Mouse (Mus musculus) midbrain, embryonic 12.5 days (tissue): ENCODE measurements at regions not wholly inside any gene's neighbourhood (a gene's known extent, or its start where the extent isn't known, plus 50 kb on each side); places are given as distances from the start of the nearest gene placed in this dataset.
A peak's percentile ranks its signal among the peaks of the same experiment; 100 is the strongest.
"Not testable (repeated sequence)": the region's sequence is repeated elsewhere in the genome, so short reads cannot be mapped to it uniquely, and the experiment has no call there.

Experiments used
- ATAC-seq: fragments of 200-750 bp; cut with Nextera tagmentation; 2 replicates; pipeline ENCODE4 v1.8.0; 2017; ENCODE audit warnings: low read depth, moderate TSS enrichment, moderate library complexity; ENCODE audit not compliant: low FRiP score
- H3K27ac ChIP-seq: fragments of 300-500 bp; sonication (generic); replicated peaks from 2 replicates; pipeline ENCODE4 v1.5.1; 2016; ENCODE audit warnings: mild to moderate bottlenecking
- H3K27me3 ChIP-seq: fragments of 300-500 bp; sonication (generic); 2 replicates; pipeline ENCODE4 v1.6.1; 2016; ENCODE audit warnings: mild to moderate bottlenecking
- H3K36me3 ChIP-seq: fragments of 300-500 bp; sonication (generic); 2 replicates; pipeline ENCODE4 v1.6.1; 2016
- H3K4me1 ChIP-seq: fragments of 300-500 bp; sonication (generic); 2 replicates; pipeline ENCODE4 v1.6.1; 2016
- H3K4me2 ChIP-seq: fragments of 300-500 bp; sonication (generic); replicated peaks from 2 replicates; pipeline ENCODE4 v1.6.1; 2016; ENCODE audit warnings: mild to moderate bottlenecking, moderate library complexity
- H3K4me3 ChIP-seq: fragments of 300-500 bp; sonication (generic); 2 replicates; pipeline ENCODE4 v1.5.1; 2016; ENCODE audit warnings: mild to moderate bottlenecking
- H3K9ac ChIP-seq: fragments of 300-500 bp; sonication (generic); replicated peaks from 2 replicates; pipeline ENCODE4 v1.6.1; 2016; ENCODE audit warnings: mild to moderate bottlenecking, moderate library complexity
- H3K9me3 ChIP-seq: fragments of 300-500 bp; sonication (generic); 2 replicates; pipeline ENCODE4 v1.6.1; 2016; ENCODE audit warnings: mild to moderate bottlenecking
- WGBS: fragments of 180-500 bp; shearing (Covaris S2); methylation state at CpG from one replicate; pipeline ENCODE4 v1.1.7; 2016; 5-methylcytosine and 5-hydroxymethylcytosine counted together

DNA sequence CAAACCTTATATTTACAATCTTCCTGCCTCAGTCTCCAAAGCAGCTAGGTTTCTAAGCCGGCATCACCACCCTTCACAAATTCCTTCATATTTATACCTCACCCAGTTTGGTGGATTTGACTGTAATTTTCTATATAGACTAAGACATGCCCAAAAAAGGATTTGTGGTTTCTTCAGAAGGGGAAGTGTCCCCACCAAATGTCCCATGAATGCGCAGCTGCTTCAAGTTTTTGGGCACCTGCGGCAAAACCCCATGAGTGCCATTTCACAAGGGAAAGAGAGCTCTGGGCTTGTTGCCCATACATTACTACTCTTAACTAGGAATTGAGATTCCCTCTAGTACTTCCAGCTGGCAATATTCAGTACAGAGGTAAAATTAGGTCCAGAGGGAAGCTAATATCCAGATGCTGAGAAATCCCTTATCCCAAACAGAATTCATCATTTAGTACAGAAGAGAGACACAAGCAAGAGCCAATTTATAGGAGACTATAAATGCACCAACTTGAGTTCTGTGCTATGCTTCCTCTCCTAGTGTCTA is 990.6 kb downstream of the Diaph3 start:
- ATAC-seq = no peak

DNA sequence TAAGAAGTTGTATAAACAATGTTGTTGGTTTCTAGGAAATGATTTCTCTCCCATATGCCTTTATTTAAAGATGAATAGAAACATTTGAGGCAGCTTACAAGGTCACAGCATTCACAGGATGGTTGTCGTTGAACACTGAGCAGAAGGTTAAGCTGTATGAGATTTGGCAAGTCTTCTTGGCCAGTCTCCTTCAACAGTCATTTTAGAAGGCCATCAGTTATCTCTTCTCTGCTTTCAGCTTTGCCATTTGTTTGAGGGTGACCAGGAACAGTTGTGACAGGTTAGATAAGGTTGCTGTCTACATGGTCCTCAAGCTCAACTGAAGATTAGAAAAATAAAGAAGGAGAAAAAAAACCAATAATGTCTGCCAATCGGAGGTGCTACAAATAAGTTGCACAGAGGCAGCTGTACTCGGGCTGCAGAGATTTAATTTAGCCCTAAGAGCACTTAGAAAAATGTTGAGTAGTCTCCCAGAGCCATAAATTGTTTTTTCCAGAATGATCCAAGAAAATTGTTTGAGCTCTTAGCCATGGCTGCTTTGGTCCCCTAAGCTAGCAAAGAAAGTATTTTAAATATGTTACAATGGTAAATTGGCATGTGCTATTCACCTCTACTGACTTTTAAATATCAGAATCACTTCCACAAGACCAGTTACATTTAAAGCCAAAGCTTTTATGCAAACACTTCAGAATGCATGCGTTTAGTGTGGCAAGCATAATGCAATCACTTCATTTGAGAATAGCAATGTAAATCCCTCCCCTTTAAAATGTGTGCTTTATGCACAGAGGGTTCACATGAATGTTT is 1025.6 kb downstream of the Diaph3 start:
- ATAC-seq = no peak
- 54% methylated on average over 4 of the region's 4 CpGs for WGBS
- H3K4me2 ChIP-seq = no peak overlapping the region

More for the DNA sequence above, 990.6 kb downstream of the Diaph3 start:
- no peak overlapping the region for H3K27ac ChIP-seq
- no peaks in the 10 kb centered on the region for H3K27me3 ChIP-seq
- no peak overlapping the region for H3K9ac ChIP-seq
- no peaks in the 10 kb centered on the region for H3K36me3 ChIP-seq
- H3K9me3 ChIP-seq = no peaks in the 10 kb centered on the region
- no peaks in the 10 kb centered on the region for H3K4me1 ChIP-seq
- WGBS = 98% methylated on average over 3 of the region's 3 CpGs
- no peak overlapping the region for H3K4me2 ChIP-seq
- no peak overlapping the region for H3K4me3 ChIP-seq

DNA sequence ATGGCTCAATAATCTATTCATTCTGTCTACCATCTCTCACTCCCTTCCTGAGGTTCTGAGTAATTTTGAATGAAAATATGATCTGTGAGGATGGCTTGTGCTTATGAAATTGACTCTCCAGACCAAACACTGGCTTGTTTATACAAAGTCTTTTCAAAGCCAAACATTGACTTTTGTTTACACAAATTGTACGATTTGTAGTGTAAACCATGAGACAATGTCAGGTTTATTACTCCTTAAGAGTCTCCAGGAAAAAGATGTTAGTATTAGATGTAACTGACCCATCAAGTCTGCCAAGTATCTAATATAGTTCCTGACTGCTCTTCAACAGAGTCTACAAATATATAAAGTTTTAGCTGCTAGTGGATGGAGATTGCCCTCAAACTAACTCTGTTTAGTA is 1039.5 kb downstream of the Diaph3 start:
- H3K4me1 ChIP-seq = no peaks in the 10 kb centered on the region
- 80% methylated on average over 1 of the region's 1 CpGs for WGBS
- no peak overlapping the region for H3K27ac ChIP-seq
- H3K9ac ChIP-seq = no peak overlapping the region
- no peak for ATAC-seq
- no peaks in the 10 kb centered on the region for H3K9me3 ChIP-seq
- no peak overlapping the region for H3K4me2 ChIP-seq
- no peaks in the 10 kb centered on the region for H3K36me3 ChIP-seq
- no peak overlapping the region for H3K4me3 ChIP-seq
- H3K27me3 ChIP-seq = no peaks in the 10 kb centered on the region

More for the DNA sequence above, 1025.6 kb downstream of the Diaph3 start:
- Histone ChIP-seq H3K36me3 (no peaks in the 10 kb centered on the region), H3K9ac (no peak overlapping the region), H3K27me3 (no peaks in the 10 kb centered on the region), H3K27ac (no peak overlapping the region), H3K4me1 (no peaks in the 10 kb centered on the region; the same call in 1 of the 2 replicates), H3K9me3 (no peaks in the 10 kb centered on the region), H3K4me3 (no peak overlapping the region)

DNA sequence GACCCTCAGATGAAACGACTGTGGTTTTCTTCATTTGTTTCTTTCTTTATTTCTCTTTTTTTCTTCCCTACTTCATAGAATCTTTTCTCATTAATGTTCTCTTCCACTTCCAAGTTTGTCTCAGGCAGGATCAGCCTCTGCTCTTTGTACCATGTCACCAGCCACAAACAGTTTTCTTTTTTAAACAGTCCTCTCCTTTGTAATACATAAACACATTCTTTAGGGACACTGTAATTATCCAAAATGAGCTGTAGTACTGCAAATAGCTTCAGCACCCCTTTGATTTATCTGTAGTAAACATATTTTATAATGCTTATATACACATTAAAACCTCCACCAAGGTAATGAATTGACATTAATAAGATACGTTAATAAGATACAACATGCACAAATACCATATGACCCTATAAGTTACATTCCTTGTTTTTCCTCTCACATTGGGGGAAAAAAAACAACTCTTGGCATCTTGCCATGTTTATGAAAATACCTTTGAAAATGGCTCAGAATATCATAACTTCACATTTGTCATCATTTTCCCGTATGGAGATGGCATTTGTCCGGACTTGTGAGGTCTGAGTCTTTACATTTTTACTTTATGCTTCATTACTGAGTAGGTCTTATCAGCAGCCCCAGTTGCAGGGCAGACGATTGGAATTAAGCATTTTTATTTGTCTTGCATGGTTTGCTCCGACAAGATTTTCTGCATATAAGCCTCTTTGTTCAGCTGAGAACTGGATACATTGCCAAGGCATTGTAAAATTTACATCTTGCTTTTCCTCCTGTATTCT is 1070.5 kb downstream of the Diaph3 start:
- no peaks in the 10 kb centered on the region for H3K27me3 ChIP-seq
- no peak overlapping the region for H3K4me3 ChIP-seq
- H3K4me1 ChIP-seq = no peaks in the 10 kb centered on the region
- 73% methylated on average over 6 of the region's 6 CpGs for WGBS
- H3K27ac ChIP-seq = no peak overlapping the region
- ATAC-seq = no peak
- no peaks in the 10 kb centered on the region for H3K36me3 ChIP-seq
- H3K9me3 ChIP-seq = no peaks in the 10 kb centered on the region
- no peak overlapping the region for H3K9ac ChIP-seq
- H3K4me2 ChIP-seq = no peak overlapping the region

DNA sequence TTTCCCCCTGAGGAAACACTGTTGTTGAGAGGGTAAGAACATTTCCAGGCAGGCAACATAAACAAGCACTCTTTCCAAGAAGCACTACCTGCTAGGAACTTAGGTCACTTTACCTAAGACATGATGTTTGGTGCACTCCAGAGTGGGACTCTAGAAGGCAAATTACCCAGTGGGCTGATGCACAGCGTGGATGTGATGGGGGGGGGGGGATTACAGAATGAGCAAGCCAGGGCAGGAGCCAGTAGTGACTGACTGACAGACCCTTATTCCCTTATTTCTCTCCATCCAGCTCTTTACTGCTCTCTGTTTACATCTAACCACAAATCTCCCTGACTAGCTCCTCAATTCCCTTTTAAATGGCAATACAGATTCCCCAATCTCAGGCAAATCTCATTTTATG is 1071.7 kb downstream of the Diaph3 start:
- no peak overlapping the region for H3K9ac ChIP-seq
- no peak overlapping the region for H3K27ac ChIP-seq
- H3K4me1 ChIP-seq = no peaks in the 10 kb centered on the region
- WGBS = 40% methylated on average over 1 of the region's 1 CpGs
- H3K4me3 ChIP-seq = no peak overlapping the region
- peak; percentile 58; the same call in 1 of the 2 replicates for ATAC-seq
- H3K9me3 ChIP-seq = no peaks in the 10 kb centered on the region
- H3K36me3 ChIP-seq = no peaks in the 10 kb centered on the region
- no peak overlapping the region for H3K4me2 ChIP-seq
- no peaks in the 10 kb centered on the region for H3K27me3 ChIP-seq

DNA sequence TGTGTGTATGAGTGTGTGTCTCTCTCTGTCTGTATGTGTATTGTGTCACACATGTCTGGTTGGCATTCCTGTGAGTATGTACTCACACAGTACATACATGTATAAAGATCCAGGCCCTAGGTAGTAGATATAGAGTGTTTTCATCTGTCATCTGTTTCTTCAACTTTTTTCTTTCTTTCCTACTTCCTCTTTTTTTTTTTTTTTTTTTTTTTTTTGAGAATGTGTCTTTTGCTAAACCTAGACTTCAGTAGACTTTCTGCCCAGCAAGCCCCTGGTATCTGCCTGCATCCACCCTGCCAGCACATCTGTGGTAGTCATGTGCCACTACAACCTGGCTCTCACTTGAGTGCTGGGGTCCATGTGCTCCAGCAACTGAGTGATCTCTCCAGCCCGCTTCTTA is 1073.3 kb downstream of the Diaph3 start:
- 86% methylated on average over 1 of the region's 1 CpGs for WGBS
- Histone ChIP-seq H3K27me3 (no peaks in the 10 kb centered on the region), H3K27ac (no peak overlapping the region), H3K4me2 (no peak overlapping the region), H3K9me3 (no peaks in the 10 kb centered on the region), H3K36me3 (no peaks in the 10 kb centered on the region), H3K4me3 (no peak overlapping the region), H3K4me1 (no peaks in the 10 kb centered on the region), H3K9ac (no peak overlapping the region)
- no peak for ATAC-seq

DNA sequence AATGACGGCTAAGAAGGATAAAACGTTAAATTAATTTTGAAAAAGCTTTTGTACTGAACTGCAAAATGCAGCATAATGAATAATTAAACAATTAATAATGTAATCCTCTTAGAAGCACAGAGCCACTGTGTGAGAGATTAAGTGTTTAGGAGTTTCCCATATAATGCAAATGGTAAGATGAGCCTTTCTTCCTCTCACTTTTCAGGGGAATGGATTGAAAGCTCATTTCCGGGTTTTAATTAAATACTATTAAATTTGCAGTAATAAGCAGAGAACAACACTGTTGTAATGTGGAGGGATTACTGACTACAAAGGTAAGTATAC is 1077.5 kb downstream of the Diaph3 start:
- 0 out of 2 replicates have a peak, but pooled peaks have one; percentile 42 for ATAC-seq
- Histone ChIP-seq H3K27me3 (no peaks in the 10 kb centered on the region), H3K27ac (no peak overlapping the region), H3K4me2 (no peak overlapping the region), H3K4me1 (no peaks in the 10 kb centered on the region), H3K9ac (no peak overlapping the region), H3K4me3 (no peak overlapping the region), H3K9me3 (no peaks in the 10 kb centered on the region), H3K36me3 (no peaks in the 10 kb centered on the region)
- WGBS = 36% methylated on average over 3 of the region's 3 CpGs

DNA sequence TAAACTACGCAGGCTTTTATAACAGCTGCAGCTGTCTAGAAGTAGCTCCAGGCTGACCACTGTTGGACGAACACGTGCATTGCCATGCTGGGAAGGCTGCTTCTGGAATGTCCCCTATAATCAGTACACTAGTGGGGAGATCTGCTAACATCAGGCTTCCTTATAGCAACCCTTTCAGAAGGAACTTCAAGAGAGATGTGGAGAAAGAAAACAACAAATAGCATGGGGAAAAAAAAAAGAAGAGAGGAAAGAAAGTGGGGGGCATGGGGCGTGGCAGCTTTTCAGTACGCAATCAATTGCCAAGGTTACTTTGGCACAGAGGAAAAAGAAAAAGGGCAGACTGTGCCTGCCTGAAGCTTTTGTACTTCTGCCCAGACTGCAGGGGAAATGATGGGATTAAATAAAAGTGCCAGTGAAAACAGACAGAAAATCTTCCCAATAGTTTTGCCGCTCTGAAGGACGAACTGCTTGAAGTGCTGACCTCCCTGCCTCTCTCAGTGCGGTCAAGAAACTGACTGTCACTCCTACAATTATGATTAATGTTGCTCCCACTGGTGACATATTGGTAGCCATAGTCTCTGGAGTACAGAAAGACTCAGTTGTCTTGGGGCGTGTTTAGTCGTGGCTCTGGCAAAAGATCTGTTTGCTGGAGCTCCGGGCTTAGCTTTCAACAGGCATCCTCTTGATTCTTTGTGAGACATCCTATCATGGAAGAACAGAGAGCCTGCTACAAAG is 1078.0 kb downstream of the Diaph3 start:
- ATAC-seq = peak; percentile 66; the same call in 1 of the 2 replicates
- Histone ChIP-seq H3K4me2 (no peak overlapping the region), H3K4me3 (no peak overlapping the region), H3K27ac (no peak overlapping the region), H3K4me1 (no peaks in the 10 kb centered on the region), H3K9me3 (no peaks in the 10 kb centered on the region), H3K36me3 (no peaks in the 10 kb centered on the region), H3K27me3 (no peaks in the 10 kb centered on the region), H3K9ac (no peak overlapping the region)
- WGBS = 44% methylated on average over 11 of the region's 11 CpGs

DNA sequence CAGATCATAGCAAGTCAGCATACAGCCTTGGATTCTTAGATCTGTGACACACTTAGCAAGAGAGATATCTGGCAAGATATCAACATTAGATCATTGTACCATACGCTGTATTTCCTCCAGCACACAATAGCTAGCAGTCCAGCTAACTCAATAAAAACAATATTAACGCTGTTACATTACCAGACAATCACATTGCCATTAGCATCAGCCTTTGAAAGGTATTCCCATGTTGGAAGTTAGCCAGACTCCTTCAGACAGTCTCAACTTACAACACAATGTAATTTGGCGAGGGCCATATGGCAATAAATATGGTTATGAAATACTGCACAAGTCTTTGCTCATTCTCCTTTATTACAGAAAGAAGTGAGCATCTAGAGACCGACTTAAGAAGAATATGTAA is 1084.0 kb downstream of the Diaph3 start:
- no peaks in the 10 kb centered on the region for H3K27me3 ChIP-seq
- no peaks in the 10 kb centered on the region for H3K4me1 ChIP-seq
- no peak overlapping the region for H3K9ac ChIP-seq
- no peak overlapping the region for H3K27ac ChIP-seq
- H3K4me2 ChIP-seq = no peak overlapping the region
- ATAC-seq = no peak
- H3K9me3 ChIP-seq = no peaks in the 10 kb centered on the region
- no peak overlapping the region for H3K4me3 ChIP-seq
- H3K36me3 ChIP-seq = no peaks in the 10 kb centered on the region
- WGBS = 89% methylated on average over 4 of the region's 4 CpGs

DNA sequence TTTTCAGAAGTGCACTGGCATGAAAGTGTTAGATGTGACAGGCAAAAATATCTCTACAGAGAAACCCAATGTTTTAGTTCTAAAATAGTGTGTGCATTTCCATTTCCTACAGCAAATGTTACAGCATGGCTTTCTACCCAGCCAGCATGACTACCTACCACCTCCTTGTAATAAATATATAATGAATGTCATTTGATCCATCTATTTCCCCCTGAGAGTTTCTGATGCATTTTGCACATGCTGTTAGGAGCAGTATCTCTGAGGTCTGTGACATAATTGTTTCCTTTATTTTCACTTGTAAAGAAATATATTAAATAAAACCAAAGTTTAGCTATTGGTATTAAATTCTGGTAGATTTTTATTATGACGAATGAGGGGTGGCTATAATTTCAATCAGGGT is 1086.4 kb downstream of the Diaph3 start:
- no peak overlapping the region for H3K4me3 ChIP-seq
- H3K9ac ChIP-seq = no peak overlapping the region
- H3K27me3 ChIP-seq = no peaks in the 10 kb centered on the region
- WGBS = 96% methylated on average over 1 of the region's 1 CpGs
- no peak overlapping the region for H3K4me2 ChIP-seq
- H3K36me3 ChIP-seq = no peaks in the 10 kb centered on the region
- H3K4me1 ChIP-seq = no peaks in the 10 kb centered on the region
- no peak overlapping the region for H3K27ac ChIP-seq
- H3K9me3 ChIP-seq = no peaks in the 10 kb centered on the region
- no peak for ATAC-seq

DNA sequence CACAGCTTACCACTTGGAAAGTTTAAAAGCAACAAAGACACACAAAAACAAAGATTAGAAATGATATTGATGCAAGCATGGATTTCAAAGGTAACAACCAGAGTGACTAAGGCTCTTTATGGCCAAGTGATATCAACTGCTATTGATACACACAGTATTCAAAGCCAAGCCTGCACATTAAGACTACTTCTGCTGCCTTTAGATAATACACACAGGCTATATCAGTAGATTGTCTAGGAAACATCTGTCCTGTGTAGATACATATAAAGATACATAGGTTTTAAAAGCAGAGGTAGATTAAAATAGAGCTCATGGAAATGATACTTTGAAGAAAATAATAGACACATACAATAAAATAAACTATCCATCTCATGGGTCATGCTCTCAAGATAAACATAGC is 1111.6 kb downstream of the Diaph3 start:
- Histone ChIP-seq H3K9ac (no peak overlapping the region), H3K27ac (no peak overlapping the region), H3K4me3 (no peak overlapping the region), H3K36me3 (no peaks in the 10 kb centered on the region), H3K4me2 (no peak overlapping the region), H3K4me1 (no peaks in the 10 kb centered on the region), H3K9me3 (no peaks in the 10 kb centered on the region), H3K27me3 (no peaks in the 10 kb centered on the region)
- ATAC-seq = no peak

DNA sequence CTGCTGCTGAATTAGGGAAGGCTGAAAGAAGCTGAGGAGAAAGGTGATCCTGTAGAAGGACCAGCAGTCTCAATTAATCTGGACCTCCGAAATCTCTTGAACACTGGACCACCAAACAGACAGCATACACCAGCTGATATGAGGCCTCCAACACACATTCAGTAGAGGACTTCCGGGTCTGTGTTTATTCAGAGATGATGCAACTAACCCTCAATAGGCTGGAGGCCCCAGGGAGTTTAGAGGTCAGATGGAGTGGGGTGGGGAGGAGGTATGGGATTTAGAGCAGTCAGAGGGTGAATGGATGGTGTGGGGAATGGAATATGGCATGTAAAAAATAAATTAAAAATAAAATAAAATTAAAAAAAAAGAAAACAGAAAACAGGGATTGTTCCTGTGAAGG is 1123.4 kb downstream of the Diaph3 start:
- not testable (repeated sequence) for ATAC-seq, H3K27ac ChIP-seq, H3K27me3 ChIP-seq, H3K9me3 ChIP-seq, H3K4me2 ChIP-seq, H3K9ac ChIP-seq, H3K36me3 ChIP-seq, H3K4me3 ChIP-seq, H3K4me1 ChIP-seq
- 81% methylated on average over 2 of the region's 2 CpGs for WGBS
